Mouse (Mus musculus): ENCODE results near the gene Adh5.

- no peak for TF ChIP-seq MAX (IDR thresholded peaks at IDR 0.05)
- TF ChIP-seq CTCF (IDR thresholded peaks at IDR 0.05; ENCODE audit: control insufficient read depth, insufficient read depth, insufficient read length): no peak
- no peak for TF ChIP-seq CEBPB (IDR thresholded peaks at IDR 0.05; ENCODE audit: low read depth)
- TF ChIP-seq USF1 (IDR thresholded peaks at IDR 0.05; ENCODE audit: low read depth): no peak
- TF ChIP-seq MYOD1 (IDR thresholded peaks at IDR 0.05; ENCODE audit: control insufficient read depth, insufficient read length, low read depth): no peak
- TF ChIP-seq FOSL1 (IDR thresholded peaks at IDR 0.05; ENCODE audit: insufficient read depth, low read length, poor library complexity, severe bottlenecking): no peak
- no peak for TF ChIP-seq MYOG (IDR thresholded peaks at IDR 0.05; ENCODE audit: control insufficient read depth, extremely low read depth, insufficient read length)
Measured at GRCm38 (mm10) chr3:138420385-138420784, 22.5 kb upstream of the Adh5 start.
